Mouse (Mus musculus) kidney, postnatal 10 days (tissue): ENCODE data around the gene Ptpn13.
A peak's percentile ranks its signal among the peaks of the same experiment; 100 is the strongest.

Experiments
- DNase-seq: peaks from one replicate; pipeline ENCODE4 v3.0.0; 2021; ENCODE audit warnings: mixed read lengths

The Ptpn13 gene

DNA sequence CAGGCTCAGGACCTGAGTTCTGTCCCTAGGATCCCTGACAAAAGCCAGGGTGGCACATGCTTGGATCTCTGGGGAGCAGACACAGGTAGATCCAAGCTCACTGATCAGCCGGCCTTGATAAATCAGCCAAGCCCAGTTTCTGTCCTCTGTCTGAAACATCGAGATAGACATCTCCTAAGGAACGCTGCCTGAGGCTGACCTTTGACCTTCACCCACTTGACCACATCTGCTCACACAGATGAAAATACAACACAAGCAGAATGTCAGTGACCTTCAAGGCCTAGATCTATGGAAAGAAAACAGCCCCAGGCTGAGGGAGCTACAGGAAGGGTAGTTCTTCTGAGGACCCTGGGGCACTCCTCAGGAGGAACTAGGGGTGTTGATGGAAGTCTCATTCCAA, 97.4 kb downstream of the Ptpn13 start:
- DNase-seq: no peak

DNA sequence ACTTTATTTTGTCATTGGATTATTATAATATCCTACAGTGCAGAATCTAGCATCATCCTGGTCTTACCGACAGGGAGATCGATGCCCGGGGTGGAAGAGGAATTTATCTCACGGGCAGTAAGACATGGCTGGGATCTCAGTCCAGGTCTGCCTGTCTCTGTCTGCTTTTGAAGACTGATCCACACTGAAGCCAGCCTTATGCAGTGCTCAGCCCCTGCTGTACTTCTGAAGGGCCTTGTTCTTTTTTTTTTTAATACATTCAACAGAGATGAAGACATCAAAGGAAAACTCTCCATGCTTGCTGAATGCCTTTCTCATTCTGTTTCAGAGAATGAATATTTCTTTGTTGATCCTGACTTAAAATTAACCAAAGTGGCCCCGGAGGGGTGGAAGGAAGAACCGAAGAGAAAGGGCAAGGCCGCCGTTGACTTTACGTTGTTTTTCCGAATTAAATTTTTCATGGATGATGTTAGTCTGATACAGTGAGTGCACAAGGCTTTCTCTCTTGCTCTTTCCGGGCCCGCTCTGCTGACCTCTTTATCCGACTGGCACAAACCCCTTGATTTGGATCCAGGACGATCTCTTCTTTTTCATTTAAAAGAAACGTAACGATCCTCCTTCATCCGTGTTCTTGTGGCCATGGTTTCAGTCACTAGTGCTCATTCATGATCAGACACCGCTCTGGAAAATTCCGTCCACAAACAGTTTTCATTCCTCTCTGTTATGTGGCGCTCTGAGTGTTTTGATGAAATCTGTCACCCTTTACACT, 101.9 kb downstream of the Ptpn13 start:
- DNase-seq: no peak

DNA sequence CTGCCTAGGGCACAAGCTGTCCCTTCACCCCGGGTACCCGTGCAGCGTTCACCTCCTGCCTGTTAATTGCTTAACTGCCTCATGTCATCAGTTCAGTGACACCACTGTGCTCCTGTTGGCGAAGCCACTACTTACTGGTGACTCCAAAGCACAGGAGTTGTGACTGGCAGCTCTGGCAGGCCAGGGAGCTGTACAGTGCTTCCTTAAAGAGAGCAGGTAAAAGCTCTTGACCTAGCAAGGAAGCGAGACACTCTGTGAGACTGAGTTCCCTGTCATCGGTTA, 102.4 kb downstream of the Ptpn13 start:
- no peak for DNase-seq

DNA sequence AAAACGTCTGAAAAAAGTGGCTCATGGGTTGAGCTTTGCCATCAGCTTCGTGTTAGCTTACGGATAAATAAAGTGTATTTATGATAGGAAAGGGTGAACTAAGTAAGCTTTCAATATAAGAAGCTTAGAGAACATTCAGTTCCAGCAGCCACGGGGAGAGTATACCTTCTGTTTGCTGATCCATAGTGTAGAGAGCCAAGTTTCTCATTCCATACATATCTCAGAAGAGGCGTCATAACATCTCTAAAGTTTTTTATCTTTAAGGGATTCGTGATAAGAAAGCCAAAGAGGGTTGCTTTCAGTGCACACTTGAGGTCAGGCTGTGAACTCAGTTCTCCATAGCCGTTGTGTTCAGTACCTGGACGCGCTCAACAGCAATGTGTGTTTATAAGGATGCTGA, 105.2 kb downstream of the Ptpn13 start:
- no peak for DNase-seq

DNA sequence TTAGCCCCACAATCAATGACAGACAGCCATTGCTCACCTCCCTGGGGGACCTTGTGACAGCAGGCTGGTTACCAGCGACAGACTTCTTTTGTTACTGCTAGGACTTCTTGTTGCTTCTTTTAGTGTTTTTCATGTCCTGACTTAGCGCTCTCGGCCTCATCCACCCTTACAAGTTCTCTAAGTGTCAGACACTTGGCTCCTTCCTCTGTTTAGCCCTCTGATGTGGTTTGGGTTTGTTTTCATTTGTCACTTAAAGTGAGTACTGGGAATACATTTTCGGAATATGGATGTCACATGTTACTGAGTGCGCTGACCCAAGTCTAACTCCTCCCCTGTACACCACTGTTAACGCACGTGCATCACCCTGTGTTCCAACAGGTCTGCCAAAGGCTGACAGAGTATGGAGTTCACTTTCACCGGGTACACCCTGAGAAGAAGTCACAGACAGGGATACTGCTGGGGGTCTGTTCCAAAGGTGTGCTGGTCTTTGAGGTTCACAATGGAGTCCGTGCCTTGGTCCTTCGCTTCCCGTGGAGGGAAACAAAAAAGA, 107.9 kb downstream of the Ptpn13 start:
- peak; percentile 44 for DNase-seq

DNA sequence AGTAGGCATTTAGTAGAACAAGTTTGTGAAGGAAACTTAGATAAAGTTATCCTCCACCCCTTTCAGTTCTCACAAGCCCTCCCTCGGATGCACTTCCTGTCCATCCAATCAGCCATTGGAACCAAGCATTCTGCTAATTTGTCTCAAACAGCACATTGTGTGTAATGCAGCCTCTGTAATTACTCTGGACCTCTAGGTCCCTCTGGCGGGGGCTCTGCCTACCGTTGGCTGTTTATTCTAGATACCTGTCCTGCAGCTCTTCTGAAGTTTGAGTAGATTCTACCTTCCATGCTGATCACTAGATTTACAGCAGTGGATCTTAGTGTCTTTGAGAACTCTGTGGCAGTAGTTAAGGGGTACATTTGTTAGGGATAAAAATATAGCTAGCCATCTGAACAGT, 109.5 kb downstream of the Ptpn13 start:
- peak; percentile 62 for DNase-seq

DNA sequence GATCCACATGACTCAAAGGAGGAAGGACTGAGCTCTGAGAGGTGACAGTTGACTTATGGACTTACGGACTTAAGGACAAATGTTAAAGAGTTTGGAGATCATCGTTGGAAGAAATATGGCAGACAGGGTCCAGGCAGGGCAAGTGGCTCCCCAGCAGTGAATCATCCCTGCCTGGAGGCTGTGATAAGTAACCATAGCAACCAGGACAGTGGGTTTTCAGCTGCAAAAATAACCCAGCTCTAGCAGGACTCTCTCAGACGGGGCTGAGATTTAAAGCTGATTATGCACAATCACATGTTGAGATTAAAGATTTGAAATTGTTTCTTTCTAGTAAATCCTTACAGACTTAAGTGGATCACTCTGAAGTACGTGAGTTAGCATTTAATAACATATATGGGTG, 112.4 kb downstream of the Ptpn13 start:
- no peak for DNase-seq

DNA sequence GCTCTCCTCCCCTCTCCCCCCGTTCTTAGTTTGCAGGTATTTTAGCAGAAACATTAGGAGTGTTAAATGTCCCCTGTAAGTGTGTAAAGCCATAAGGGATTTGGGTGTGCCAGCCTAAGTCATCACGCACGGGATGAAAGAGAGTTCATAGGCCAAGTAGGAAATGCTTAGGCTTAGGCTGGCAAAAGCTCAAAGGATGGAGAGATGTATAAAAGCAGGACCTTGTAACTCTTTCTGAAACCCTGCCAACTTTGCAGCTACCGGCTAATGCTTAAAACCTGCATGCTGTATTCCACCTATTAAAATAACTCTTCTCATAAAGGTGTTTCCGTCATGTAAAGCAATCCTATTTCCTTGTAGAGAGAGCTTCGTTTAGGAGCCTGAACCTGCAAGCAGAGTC, 115.6 kb downstream of the Ptpn13 start:
- no peak for DNase-seq

DNA sequence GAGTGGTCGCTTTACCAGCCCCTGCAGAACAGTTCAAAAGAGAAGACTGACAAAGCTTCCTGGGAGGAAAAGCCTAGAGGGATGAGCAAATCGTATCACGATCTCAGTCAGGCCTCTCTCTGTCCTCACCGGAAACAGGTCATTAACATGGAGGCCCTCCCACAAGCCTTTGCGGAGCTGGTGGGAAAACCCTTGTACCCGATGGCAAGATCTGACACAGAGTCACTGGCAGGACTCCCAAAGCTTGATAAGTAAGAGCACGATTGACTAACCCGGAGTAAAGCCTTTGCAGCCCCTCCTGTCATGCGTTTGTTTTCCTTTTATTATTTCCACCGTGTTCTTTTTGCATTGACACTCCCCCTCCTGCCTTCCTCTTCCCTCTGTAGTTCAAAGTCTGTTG, 116.1 kb downstream of the Ptpn13 start:
- DNase-seq: no peak

DNA sequence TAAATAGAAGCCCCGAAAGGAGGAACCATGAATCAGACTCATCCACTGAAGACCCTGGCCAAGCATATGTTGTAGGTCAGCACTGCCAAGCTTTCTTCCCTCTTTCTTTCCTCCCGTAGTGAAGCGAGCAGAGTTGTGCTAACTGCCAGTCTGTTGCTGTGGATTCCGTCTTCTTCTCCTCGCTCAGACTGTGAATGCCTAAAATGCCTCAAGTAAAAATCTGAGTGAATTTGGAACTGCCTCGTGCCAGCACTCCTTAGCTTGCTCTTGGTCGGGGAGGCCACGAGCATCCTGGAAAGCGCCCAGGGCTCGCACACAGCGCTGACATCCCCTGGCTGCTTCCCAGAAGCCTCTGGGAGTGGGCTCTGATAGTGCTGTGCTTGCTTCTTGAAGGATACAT, 116.5 kb downstream of the Ptpn13 start:
- DNase-seq: no peak

DNA sequence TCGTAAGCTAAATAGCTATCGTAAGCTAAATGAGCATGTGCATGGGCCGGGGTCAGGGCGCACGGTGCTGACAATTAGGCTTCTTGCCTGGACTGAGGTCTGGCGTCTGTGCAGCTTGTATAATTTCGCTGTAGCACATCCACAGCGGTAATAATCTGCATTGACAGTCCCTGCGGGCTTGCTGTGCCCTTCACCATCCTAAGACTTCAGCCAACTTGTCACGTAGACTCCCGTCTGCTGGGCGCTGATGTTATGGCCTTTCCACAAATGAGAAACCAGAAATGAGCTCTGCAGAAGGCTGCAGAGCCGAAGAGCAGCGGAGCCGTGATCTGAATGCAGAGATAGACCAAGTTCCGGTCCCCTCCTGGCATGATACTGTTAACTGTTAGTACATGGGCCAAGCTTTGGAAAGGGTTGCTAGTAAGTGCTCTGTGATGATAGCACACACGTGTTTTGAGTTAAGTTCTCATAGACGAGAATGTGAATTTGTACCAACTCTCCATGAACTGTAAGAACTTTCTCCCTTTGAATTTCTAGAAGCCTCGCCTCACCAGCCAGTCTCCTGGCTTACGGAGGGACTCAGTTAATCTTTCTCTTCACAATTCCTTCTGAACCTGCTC, 120.5 kb downstream of the Ptpn13 start:
- no peak for DNase-seq

DNA sequence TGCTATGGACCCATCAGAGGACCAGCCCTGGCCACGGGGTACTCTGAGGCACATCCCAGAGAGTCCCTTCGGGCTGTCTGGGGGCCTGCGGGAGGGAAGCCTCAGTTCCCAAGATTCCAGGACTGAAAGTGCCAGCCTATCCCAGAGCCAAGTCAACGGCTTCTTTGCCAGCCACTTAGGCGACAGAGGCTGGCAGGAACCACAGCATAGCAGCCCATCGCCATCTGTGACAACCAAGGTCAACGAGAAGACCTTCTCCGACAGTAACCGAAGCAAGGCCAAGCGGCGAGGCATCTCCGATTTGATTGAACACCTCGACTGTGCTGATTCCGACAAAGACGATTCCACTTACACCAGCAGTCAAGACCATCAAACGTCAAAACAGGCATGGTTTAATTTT, 129.8 kb downstream of the Ptpn13 start:
- DNase-seq: no peak

DNA sequence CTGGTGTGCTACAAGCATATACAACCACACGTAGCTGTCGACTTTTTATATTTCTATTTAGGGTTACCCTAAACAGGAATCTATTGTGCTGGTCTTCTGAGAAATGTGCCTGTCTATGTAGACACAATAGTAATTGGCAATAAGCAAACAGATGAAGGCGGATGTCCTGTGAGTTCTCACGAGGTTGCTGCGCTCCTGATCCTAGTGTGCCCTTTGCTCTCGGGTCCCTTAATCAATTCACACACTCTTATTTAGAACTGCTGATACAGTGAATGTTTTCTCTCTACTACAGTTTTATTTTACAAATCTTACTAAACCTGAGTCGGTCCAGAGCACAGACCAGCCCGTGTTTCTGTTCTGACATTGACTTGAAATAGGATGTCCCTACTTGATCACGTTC, 135.6 kb downstream of the Ptpn13 start:
- no peak for DNase-seq

DNA sequence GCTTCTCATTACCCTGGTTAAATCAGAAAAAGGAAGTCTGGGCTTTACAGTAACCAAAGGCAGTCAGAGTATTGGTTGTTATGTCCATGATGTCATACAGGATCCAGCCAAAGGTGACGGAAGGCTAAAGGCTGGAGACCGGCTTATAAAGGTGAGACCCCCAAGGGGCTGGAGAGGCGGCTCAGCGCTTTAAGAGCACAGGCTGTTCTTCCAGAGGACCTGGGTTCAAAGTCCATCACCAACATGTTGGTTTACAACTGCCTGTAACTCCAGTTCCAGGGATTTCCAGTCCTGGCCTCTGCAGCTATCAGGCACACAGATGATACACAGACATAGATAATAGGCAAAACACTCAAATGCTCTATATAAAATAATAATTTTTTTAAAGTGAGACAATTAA, 143.0 kb downstream of the Ptpn13 start:
- no peak for DNase-seq

DNA sequence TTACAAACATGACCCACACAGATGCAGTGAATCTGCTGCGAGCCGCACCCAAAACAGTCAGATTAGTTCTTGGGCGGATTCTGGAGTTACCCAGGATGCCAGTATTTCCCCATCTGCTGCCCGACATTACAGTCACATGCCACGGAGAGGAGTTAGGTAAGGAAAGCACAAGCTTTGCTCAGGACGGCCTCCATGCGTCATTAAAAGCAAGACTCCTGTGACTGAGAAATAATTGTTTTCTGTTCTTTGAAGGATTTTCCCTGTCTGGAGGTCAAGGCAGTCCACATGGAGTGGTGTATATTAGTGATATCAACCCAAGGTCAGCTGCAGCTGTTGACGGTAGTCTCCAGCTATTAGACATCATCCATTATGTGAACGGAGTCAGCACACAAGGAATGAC, 144.5 kb downstream of the Ptpn13 start:
- no peak for DNase-seq

DNA sequence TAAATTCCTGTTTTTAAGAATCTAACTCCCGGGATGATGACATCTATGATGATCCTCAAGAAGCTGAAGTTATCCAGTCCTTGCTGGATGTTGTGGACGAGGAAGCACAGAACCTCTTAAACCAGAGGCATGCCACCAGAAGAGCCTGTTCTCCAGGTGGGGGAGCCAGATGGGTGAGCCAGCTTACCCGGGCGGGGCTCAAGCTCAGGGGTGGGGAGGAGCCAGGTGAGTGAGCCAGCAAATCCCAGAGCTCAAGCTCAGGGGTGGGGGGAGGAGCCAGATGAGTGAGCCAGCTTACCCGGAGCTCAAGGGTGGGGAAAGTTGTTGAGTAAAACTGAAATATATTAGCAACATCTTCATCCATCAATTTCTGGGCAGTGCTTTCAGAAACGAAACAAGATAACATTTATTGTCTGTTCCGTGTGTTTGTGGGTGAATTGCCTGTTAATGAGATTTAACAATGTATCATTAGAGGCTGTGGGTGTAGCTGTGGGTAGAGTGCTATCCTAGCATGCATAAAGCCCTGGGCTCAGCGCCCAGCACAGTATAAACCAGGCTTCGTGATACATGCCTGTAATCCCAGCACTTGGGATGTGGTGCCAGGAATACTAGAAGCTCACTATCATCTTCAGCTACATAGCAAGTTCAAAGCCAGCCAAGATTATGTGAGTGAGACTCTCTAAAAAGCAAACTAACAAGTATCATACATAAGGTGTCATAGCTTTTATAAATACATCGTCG, 154.9 kb downstream of the Ptpn13 start:
- DNase-seq: no peak

DNA sequence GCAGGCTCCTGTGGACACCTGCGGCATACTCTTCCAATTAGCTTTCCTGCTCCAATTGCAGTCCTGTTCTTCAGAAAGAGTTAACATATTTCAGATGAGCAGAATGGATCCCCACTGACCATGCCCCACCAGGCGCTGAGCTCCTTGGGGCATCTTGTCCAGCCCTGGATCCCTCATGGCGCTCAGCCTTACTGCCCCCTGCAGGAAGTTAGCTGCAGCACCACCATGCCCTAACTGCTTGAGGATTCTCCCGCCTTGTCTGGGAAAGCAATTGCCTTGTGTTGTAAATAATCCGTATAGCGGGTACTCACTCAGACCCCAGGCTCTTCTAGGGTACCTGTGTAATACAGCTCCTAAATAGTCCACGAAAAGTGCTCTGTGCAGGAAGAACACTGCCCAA, 162.2 kb downstream of the Ptpn13 start:
- DNase-seq: no peak

DNA sequence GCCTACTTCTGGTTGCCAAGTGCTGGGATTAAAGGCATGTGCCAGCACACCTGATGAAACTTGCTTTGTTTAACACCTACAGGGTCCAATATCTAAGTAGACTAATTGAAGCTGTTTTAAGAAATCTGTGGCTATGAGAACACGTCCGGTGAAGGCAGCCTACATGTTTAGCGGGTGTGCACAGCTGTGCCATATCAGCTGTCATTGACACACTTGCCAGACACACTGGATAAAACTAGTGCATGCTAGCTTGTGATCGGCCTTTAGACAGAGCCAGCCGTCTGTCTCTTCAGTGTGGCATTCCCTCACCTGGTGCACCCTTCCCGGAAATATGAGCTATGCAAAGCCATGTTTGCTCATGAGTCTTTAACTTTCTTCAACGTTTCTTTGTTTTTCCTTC, 166.9 kb downstream of the Ptpn13 start:
- DNase-seq: peak; percentile 71

DNA sequence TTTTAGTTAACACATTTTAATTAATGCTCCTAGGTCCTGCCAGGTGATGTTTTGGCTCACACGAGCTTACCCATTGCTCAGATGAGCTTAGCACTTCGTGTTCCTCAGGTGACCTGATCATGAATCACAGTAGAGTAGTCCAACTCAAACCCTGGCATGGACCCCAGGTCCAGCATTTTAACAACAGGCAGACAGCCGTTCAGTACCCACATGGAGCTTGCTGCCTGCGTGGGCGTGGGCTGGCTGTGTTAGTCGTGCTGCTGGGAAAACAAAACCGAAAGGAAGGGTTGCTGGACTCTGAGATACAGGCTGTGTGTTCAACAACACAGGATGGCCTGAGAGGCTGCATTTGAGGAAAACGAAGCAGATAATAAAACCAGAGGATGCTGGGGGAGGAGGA, 167.7 kb downstream of the Ptpn13 start:
- no peak for DNase-seq

DNA sequence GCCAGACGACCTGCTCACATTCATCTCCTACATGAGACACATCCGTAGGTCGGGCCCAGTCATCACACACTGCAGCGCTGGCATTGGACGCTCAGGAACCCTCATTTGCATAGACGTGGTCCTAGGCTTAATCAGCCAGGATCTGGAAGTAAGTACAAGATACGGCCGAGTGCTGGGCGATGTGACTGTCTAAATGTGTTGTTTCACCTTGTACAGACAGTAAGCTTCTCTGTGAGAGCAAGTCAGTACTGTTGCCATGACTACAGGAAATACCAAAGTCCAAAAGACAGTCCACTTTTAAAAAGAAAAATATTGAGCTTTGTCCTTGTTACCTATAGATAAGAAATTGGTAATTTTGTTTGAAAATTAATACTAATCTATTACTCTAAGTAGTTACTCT, 168.6 kb downstream of the Ptpn13 start:
- DNase-seq: no peak

DNA sequence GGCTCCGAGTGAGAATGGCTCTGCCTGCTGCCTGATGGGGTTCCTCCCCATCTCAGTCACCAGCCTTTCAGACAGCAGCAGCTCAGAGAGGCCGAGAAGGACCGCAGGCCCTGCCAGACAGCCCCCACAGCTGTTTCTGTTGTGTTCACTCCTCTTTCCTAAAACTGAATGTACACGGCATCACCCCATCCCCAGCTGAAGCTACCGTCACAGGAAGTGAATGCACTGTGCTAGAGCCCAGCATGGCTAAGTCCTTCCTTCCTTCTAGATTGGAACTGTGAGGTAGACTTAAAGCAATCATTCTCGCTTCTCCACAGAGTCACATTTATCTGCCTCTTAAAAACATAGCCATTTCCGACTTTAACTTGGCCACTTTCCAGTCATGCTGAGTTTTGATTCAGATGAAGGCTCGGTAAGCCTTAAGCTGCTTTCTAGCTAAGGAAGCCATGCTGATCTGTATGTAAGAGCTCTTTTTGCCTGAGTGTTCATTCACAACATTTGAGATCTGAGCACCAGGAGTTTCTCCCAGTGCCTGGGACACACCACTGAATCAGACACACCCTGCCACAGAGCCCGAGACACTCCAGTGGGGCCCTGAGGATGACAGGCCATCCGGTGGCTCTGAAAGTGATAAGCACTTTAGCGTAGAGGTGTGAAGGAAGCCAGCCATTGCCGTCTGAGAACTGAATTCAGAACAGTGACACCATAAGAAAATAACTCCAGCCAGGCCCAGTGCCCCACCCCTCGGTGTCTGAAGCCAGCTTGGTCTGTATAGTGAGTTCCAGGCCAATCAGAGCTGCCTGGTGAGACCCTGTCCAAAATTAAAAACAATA, 170.6 kb downstream of the Ptpn13 start:
- DNase-seq: no peak

DNA sequence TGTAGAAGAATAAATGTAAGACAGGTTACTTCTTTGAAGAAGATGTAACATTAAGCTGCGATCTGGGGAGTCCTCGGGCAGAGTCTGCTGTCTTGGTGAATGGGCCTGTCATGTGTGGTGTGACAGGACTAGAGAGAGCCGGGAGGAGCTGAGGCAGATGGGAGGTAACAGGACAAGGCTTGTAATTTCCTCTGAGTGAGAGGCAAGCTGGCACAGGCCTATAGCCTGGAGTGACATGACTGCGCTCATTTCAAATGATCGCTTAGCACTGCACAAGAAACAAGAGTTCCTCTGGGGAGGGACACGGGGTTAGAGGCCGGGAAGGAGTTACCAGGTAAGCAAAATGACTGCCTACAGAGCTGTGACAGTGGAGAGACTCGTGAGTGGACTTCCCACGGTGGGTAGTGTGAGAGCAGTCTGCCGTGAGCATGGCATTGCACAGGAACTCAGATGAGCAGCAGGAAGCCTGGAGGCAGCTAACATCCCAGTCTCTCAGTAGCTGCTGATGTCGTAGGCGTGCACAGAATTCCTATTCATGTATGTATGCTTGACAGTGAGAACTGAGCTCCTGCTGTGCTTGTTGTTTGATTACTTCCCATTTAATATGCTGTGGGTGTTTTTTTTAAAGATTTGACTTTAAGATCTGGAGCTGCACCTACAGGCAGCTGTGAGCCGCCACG, 171.6 kb downstream of the Ptpn13 start:
- DNase-seq: no peak

DNA sequence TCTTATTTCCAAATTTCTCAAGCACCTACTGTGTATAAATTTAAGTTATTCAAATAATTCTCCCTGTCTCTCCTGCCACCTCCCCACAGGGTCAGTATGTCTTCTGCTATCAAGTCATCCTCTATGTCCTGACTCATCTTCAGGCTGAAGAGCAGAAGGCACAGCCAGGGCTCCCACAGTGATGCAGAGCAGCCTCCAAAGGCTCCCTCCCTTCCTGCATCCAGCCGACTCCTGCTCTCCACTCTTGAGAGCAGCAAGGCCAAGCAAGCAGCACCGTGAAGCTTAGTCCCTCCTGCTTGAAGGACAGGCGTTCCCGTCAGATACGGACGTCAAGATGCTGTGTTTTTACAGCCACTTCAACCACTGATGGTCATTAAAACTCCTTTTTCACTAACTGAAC, 172.6 kb downstream of the Ptpn13 start:
- no peak for DNase-seq
